Mouse (Mus musculus): ENCODE results near the gene Gm21992.

Gm21992 gene

GRCm38 (mm10) chr19:4749975-4750374, 61.4 kb downstream of the Gm21992 start:
- 63% methylated on average over 6 of the region's 6 CpGs for WGBS

- WGBS = 80% methylated on average over 10 of the region's 10 CpGs
These were observed 62.9 kb downstream of the Gm21992 start for GRCm38 (mm10) chr19:4748493-4748892.

- 68% methylated on average over 9 of the region's 9 CpGs for WGBS
These were observed 63.6 kb downstream of the Gm21992 start for GRCm38 (mm10) chr19:4747631-4748312.

GRCm38 (mm10) chr19:4746611-4747010, 64.8 kb downstream of the Gm21992 start:
- 53% methylated on average over 14 of the region's 14 CpGs for WGBS

- WGBS = 65% methylated on average over 10 of the region's 10 CpGs
These were observed 65.7 kb downstream of the Gm21992 start for GRCm38 (mm10) chr19:4745681-4746080.

- 29% methylated on average over 9 of the region's 9 CpGs for WGBS
These were observed 66.4 kb downstream of the Gm21992 start for GRCm38 (mm10) chr19:4745057-4745456.

GRCm38 (mm10) chr19:4744026-4744425, 67.4 kb downstream of the Gm21992 start:
- WGBS = 51% methylated on average over 14 of the region's 14 CpGs

GRCm38 (mm10) chr19:4743524-4743923, 67.9 kb downstream of the Gm21992 start:
- 37% methylated on average over 5 of the region's 5 CpGs for WGBS

- WGBS = 88% methylated on average over 6 of the region's 6 CpGs
These were observed 69.2 kb downstream of the Gm21992 start for GRCm38 (mm10) chr19:4742229-4742628.

- 65% methylated on average over 10 of the region's 10 CpGs for WGBS
These were observed 69.9 kb downstream of the Gm21992 start for GRCm38 (mm10) chr19:4741482-4741881.

- 86% methylated on average over 5 of the region's 5 CpGs for WGBS
These were observed 71.7 kb downstream of the Gm21992 start for GRCm38 (mm10) chr19:4739762-4740161.

- WGBS = 87% methylated on average over 11 of the region's 11 CpGs
These were observed 72.4 kb downstream of the Gm21992 start for GRCm38 (mm10) chr19:4739053-4739452.

- 76% methylated on average over 13 of the region's 13 CpGs for WGBS
These were observed 73.5 kb downstream of the Gm21992 start for GRCm38 (mm10) chr19:4737866-4738265.

GRCm38 (mm10) chr19:4733052-4733451, 78.4 kb downstream of the Gm21992 start:
- WGBS = 48% methylated on average over 3 of the region's 3 CpGs

- 85% methylated on average over 9 of the region's 9 CpGs for WGBS
These were observed 82.2 kb downstream of the Gm21992 start for GRCm38 (mm10) chr19:4729186-4729585.

- WGBS = 26% methylated on average over 11 of the region's 11 CpGs
These were observed 90.7 kb downstream of the Gm21992 start for GRCm38 (mm10) chr19:4720671-4721244.

- 65% methylated on average over 15 of the region's 15 CpGs for WGBS
These were observed 91.3 kb downstream of the Gm21992 start for GRCm38 (mm10) chr19:4720112-4720511.

GRCm38 (mm10) chr19:4719351-4719764, 92.1 kb downstream of the Gm21992 start:
- WGBS = 18% methylated on average over 5 of the region's 5 CpGs

GRCm38 (mm10) chr19:4718716-4719115, 92.7 kb downstream of the Gm21992 start:
- WGBS = 32% methylated on average over 11 of the region's 12 CpGs

GRCm38 (mm10) chr19:4717281-4717680, 94.1 kb downstream of the Gm21992 start:
- WGBS = 93% methylated on average over 2 of the region's 2 CpGs

- WGBS = 90% methylated on average over 14 of the region's 14 CpGs
These were observed 94.7 kb downstream of the Gm21992 start for GRCm38 (mm10) chr19:4716756-4717155.

- WGBS = 37% methylated on average over 3 of the region's 3 CpGs
These were observed 97.5 kb downstream of the Gm21992 start for GRCm38 (mm10) chr19:4713886-4714285.

- 22% methylated on average over 13 of the region's 13 CpGs for WGBS
These were observed 98.5 kb downstream of the Gm21992 start for GRCm38 (mm10) chr19:4712781-4713526.
